Mouse (Mus musculus) megakaryocyte-erythroid progenitor cell, adult 5 weeks (primary cell): ENCODE measurements around the gene Ercc8. TPM values are rescaled to one million over a fixed set of nuclear protein-coding genes. Genes with fewer than 3 reads are reported as not detected.

Experiments used
- polyA plus RNA-seq: library from polyadenylated mRNA; stranded (reverse); fragments of >175 nt; gene quantifications from 2 replicates; pipeline ENCODE4 v1.2.3, GENCODE M21; 2012

Ercc8 gene
- polyA plus RNA-seq = 1.7 and 4.0 TPM in 2 replicates

GRCm38 (mm10) chr13:108158465-108159240 lies at the start of gene Ercc8, which contains the start of gene Ndufaf2:
Gene Ercc8, plus strand, starts transcription at chr13:108158731.
Gene Ndufaf2, minus strand, starts transcription at chr13:108158623.

GRCm38 (mm10) chr13:108214081-108214484 lies 55.6 kb downstream of the Ercc8 start, which contains the start of gene Elovl7:
Gene Elovl7, plus strand, starts transcription at chr13:108214404.

Other genes starting within 250 kb of the Ercc8 start
- gene Smim15, start 114.3 kb upstream of the Ercc8 start, polyA plus RNA-seq = 4.3 and 6.2 TPM in 2 replicates
- 91.0 and 124 TPM in 2 replicates for gene Ndufaf2, start 108 bp upstream of the Ercc8 start, polyA plus RNA-seq
- gene Elovl7, start 55.7 kb downstream of the Ercc8 start, polyA plus RNA-seq = 0.28 and 0.39 TPM in 2 replicates
- 1.4 and 2.6 TPM in 2 replicates for gene Depdc1b, start 157.6 kb downstream of the Ercc8 start, polyA plus RNA-seq